In the genomic region with DNA sequence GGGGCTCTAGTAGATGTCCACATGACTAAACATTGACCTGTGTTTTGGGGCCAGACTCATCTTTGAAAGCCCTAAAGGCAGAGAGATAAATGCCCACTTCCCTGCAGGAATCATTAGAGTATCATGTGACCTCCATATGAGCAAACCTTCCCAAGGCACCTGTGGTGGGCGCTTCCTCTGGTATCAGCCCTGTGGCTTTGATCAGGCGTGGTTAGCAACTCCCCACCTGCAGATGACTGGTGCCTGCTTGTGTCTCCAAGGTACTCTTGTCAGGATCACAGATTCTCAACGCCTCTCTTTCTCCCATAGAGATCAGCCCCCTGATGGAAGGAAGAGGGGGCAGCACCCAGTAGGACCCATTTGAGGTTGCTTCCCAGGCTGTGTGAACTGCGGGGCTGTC, we compare ENCODE assay signal across 22 mouse cellular contexts.
"Had no signal": no experiment of that assay in that cellular context is flagged by ENCODE, and none has a peak within 500 bp of the region (broad histone marks: within the 10 kb centered on the region; RNA-seq: fewer than 3 reads in every experiment).

No protein-coding gene starts in this region.

- H3K4me3 ChIP-seq: gastrocnemius, adult 2 months; heart, adult 2 months; heart, embryonic 13.5 days; heart, embryonic 15.5 days; hindbrain, embryonic 13.5 days; hindbrain, embryonic 15.5 days; kidney, embryonic 15.5 days; limb, embryonic 13.5 days; limb, embryonic 15.5 days had no signal

- DNase-seq: gastrocnemius, adult 2 months; gastrocnemius, postnatal 10 days; gastrocnemius, postnatal 25 days; heart, adult 11 months; heart, adult 2 months; heart, postnatal 14 days; heart, postnatal 36 days; kidney, adult 11 months; kidney, adult 2 months; kidney, postnatal 14 days; layer of hippocampus, adult 9-11 months; layer of hippocampus, postnatal 36 days; left cerebral cortex, postnatal 4 days had no signal

- H3K27me3 ChIP-seq: hindbrain, embryonic 13.5 days; hindbrain, embryonic 15.5 days had no signal

- H3K27ac ChIP-seq: gastrocnemius, adult 2 months; heart, adult 2 months; heart, embryonic 13.5 days; heart, embryonic 15.5 days; hindbrain, embryonic 13.5 days; hindbrain, embryonic 15.5 days; hindbrain, postnatal 0 days; kidney, embryonic 15.5 days; kidney, postnatal 0 days; limb, embryonic 13.5 days; limb, embryonic 15.5 days had no signal

- H3K36me3 ChIP-seq: heart, embryonic 13.5 days; heart, embryonic 15.5 days; hindbrain, embryonic 15.5 days; kidney, embryonic 15.5 days; limb, embryonic 13.5 days; limb, embryonic 15.5 days had no signal
